Mouse (Mus musculus) myocyte (in vitro differentiated cells): Measurements from ENCODE around the gene Eppin.

Source experiments
- CEBPB ChIP-seq: IDR thresholded peaks from 2 replicates; pipeline ENCODE4 v1.6.1; 2011; ENCODE audit warnings: mild to moderate bottlenecking, moderate library complexity; ENCODE audit not compliant: poor library complexity, insufficient read depth, severe bottlenecking
- MAX ChIP-seq: IDR thresholded peaks from one replicate; pipeline ENCODE4 v1.6.1; 2011; ENCODE audit warnings: low read depth, mild to moderate bottlenecking, control low read depth
- MYOD1 ChIP-seq, 3 experiments: IDR thresholded peaks; one replicate each; pipeline ENCODE4 v1.6.1; 2011; ENCODE audit warnings: control low read depth in 2 of 3, low read depth in 2 of 3, mild to moderate bottlenecking in 2 of 3, moderate library complexity in 1 of 3; ENCODE audit not compliant: insufficient read length in 2 of 3, control insufficient read depth in 1 of 3
- POLR2A ChIP-seq: IDR thresholded peaks from one replicate; pipeline ENCODE4 v1.6.1; 2011; ENCODE audit warnings: low read depth, mild to moderate bottlenecking, control low read depth, moderate library complexity; ENCODE audit not compliant: insufficient read length
- SRF ChIP-seq: IDR thresholded peaks from one replicate; pipeline ENCODE4 v1.6.1; 2011; ENCODE audit warnings: low read depth; ENCODE audit not compliant: control insufficient read depth, insufficient read length
- TCF12 ChIP-seq: IDR thresholded peaks from one replicate; pipeline ENCODE4 v1.6.1; 2011; ENCODE audit warnings: mild to moderate bottlenecking, control low read depth; ENCODE audit not compliant: poor library complexity, insufficient read depth, severe bottlenecking
- TCF3 ChIP-seq: IDR thresholded peaks from one replicate; pipeline ENCODE4 v1.6.1; 2011; ENCODE audit warnings: low read depth, control low read depth; ENCODE audit not compliant: insufficient read length

DNA sequence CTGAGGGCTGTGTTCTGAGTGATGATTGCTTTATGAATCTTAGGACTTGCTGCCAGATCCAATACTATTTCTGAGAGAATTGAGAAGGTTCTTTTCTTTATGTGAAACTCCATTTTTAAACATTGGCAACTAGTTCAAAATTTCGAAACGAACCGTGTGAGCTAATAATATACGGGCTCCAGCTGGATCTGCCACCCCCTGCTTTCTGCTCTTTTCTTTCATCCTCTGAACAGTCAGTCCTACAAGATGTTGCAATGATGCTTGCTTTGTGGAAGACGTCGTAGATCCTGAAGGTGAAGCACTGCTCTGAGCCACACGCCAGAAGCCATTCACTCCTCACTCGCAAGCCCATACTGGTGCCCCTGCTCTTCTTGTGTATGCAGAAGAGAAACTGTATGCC lies 35.0 kb downstream of the Eppin start:
- TF ChIP-seq POLR2A (no peak), CEBPB (no peak), MAX (no peak), TCF12 (no peak), MYOD1 (IDR thresholded peaks at IDR 0.05; ENCODE audit: control insufficient read depth in 1 of 3, insufficient read length in 2 of 3, low read depth in 2 of 3) (no peak), SRF (no peak), TCF3 (no peak)
